Mouse (Mus musculus): Measurements from ENCODE around the gene Pkn1. TPM values are rescaled to one million over a fixed set of nuclear protein-coding genes. Genes with fewer than 3 reads are reported as not detected.

Pkn1 gene
- polyA plus RNA-seq, 1 experiment from 2014 or later = 37.1 TPM

DNA sequence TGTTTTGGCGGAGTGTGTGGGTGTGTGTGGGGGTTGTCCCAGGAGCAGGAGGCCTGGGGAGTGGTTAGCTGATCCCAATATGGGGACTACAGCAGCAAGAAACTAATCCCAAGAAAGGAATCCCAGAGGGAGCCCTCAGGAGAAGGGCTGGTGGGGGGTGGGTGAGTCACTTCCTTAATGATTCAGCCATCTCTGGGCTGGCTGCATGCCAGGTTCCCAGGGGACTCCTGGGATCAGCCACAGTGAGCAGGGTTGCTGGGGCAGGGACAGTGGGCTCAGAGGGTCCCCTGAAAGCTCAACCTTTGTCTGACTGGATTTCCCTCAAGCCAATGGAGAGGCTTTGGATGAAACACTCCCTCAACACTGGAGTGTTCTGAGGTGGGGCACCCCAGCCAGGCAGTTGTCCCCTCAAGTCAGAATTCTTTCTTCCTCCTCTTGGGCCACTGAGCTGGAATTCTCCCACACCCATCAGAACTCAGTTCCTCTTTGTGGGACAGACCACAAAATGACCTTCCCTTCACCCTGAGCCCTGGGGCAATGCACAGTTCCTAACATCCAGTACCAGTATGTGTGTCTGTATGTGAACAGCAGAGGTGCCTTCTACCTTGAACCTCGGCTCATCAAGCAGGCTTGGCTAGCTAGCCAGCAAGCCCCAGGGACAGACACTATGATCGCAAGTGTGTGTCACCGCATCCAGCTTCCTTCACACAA is 39.0 kb upstream of the Pkn1 start:
- Histone ChIP-seq H3K27me3 (peaks cover 51% of the 10 kb centered on the region), H3K4me3 (replicated peaks) (no peak overlapping the region), H3K9ac (no peak overlapping the region), H3K36me3 (replicated peaks) (no peaks in the 10 kb centered on the region), H3K27ac (no peak overlapping the region), H3K9me3 (peaks cover 6% of the 10 kb centered on the region; the same call in 1 of the 2 replicates), H3K4me2 (no peak overlapping the region), H3K4me1 (peaks cover 15% of the 10 kb centered on the region)
- no peak for ATAC-seq (ENCODE audit: low FRiP score)
- 82% methylated on average over 4 of the region's 4 CpGs for WGBS

DNA sequence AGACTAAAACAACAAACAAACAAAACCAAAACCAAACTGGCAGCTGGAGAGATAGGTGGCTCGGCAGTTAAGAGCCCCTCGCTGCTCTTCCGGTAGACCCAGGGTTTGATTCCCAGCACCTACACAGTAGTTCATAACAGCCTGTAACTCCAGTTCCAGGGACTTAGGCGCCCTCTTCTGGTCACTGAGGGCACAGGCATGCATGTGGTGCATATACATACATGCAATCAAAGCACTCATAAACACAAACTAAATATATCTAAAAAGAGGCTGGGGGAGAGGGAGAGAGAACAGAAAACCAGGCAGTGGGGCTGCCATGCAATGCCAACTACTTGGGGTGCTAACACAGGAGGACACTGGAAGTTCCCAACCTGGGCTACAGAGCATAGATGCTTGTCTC is 38.4 kb upstream of the Pkn1 start:
- ATAC-seq (ENCODE audit: low FRiP score) = no peak

GRCm38 (mm10) chr8:83736681-83737080 is 37.7 kb upstream of the Pkn1 start:
- 91% methylated on average over 4 of the region's 4 CpGs for WGBS
- H3K4me1 ChIP-seq = peaks cover 15% of the 10 kb centered on the region
- no peak overlapping the region for H3K4me3 ChIP-seq (replicated peaks)
- H3K4me2 ChIP-seq = no peak overlapping the region
- H3K9ac ChIP-seq = no peak overlapping the region
- peaks cover 39% of the 10 kb centered on the region for H3K27me3 ChIP-seq
- H3K36me3 ChIP-seq (replicated peaks) = no peaks in the 10 kb centered on the region
- H3K9me3 ChIP-seq = peaks cover 6% of the 10 kb centered on the region; the same call in 1 of the 2 replicates
- ATAC-seq (ENCODE audit: low FRiP score) = no peak
- H3K27ac ChIP-seq = no peak overlapping the region

More for the DNA sequence above, 38.4 kb upstream of the Pkn1 start:
- Histone ChIP-seq H3K9me3 (peaks cover 6% of the 10 kb centered on the region; the same call in 1 of the 2 replicates), H3K4me1 (peaks cover 15% of the 10 kb centered on the region), H3K27me3 (peaks cover 46% of the 10 kb centered on the region), H3K4me2 (no peak overlapping the region), H3K27ac (no peak overlapping the region), H3K9ac (no peak overlapping the region), H3K36me3 (replicated peaks) (no peaks in the 10 kb centered on the region), H3K4me3 (replicated peaks) (no peak overlapping the region)
- 82% methylated on average over 4 of the region's 4 CpGs for WGBS

DNA sequence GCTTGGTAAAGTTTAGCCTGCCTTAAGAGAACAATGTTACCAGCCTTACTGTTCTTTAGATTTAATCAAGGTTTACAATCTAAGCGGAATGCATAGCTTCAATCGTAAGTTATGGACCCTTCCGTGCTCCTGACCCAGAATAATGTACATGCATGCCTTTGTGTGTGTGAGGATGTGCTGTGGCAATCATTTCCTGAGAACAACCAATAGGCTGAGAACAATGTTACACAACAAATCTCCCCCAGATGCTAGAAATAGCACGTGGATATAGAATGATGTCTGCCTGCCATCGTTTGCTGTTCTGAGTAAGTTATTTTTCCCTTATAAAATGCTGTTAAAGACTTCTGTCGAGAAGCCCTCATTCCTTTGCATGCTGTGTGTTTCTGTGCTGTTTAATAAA is 33.9 kb upstream of the Pkn1 start:
- no peaks in the 10 kb centered on the region for H3K36me3 ChIP-seq (replicated peaks)
- H3K9ac ChIP-seq = no peak overlapping the region
- peaks cover 6% of the 10 kb centered on the region; the same call in 1 of the 2 replicates for H3K9me3 ChIP-seq
- peaks cover 3% of the 10 kb centered on the region; the same call in 1 of the 2 replicates for H3K4me1 ChIP-seq
- no peak overlapping the region for H3K4me2 ChIP-seq
- WGBS = 86% methylated on average over 6 of the region's 6 CpGs
- H3K27me3 ChIP-seq = peaks cover 19% of the 10 kb centered on the region; the same call in 1 of the 2 replicates
- H3K4me3 ChIP-seq (replicated peaks) = no peak overlapping the region
- no peak for ATAC-seq (ENCODE audit: low FRiP score)
- H3K27ac ChIP-seq = no peak overlapping the region

DNA sequence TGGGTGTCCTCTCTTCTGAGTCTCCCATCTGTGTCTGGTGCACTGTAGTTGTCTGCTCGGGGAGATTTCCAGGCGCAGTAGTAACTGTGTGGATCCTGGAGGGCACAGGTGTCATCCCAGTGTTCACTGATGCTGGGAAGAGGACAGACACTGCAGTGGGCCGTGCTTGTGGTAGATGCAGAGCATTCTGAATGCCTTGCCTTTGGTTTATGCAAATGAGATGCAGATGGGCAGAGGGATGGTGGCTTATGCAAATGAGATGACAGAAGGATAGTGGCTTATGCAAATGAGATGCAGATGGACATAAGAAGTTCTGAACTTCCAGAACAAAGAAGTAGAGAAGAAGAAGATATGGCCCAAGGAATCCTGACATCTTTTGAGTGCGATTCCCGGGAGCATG is 32.9 kb upstream of the Pkn1 start:
- Histone ChIP-seq H3K27ac (no peak overlapping the region), H3K9ac (no peak overlapping the region)

DNA sequence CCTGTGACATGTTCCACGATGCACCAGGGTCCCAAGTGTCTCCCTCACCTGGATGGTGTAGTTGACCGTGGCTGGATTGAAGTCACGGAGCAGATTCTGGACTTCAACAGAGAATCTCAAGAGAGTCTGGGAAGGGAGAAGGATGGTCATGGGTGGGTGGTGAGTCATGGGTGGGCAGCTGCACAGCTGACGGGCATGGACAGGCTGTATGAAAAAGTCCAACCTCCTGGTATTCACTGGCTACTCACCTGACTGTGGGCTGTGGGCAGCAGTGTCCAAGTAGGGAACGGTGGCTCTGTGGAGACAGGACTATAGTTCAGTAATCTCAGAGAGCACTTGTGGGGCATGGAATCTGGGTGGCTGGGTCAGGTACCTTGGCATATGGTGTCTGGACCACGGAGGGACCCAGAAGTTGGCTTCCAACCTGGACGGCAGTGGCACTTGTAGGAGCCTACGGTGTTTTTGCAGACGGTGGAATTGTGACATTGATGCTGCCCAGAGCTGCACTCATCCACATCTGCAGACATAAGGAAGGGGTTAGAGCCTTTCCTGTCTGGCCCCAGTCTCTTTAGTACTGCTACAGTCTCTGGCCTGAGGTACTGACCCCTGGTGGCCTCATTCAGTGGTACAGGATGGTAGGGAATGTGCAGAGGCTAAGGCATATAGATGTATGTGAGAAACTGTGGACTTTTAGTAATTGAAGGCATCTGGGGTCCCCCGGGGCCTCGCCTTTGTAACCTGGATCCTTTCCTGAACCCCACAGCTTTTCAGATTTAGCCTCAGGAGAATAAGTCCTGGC is 30.2 kb upstream of the Pkn1 start:
- Histone ChIP-seq H3K27ac (no peak overlapping the region), H3K9ac (no peak overlapping the region), H3K27me3 (0 out of 2 replicates have a peak, but pooled peaks cover 17% of the 10 kb centered on the region), H3K4me2 (no peak overlapping the region), H3K36me3 (replicated peaks) (peaks cover 20% of the 10 kb centered on the region), H3K9me3 (no peaks in the 10 kb centered on the region), H3K4me1 (no peaks in the 10 kb centered on the region), H3K4me3 (replicated peaks) (no peak overlapping the region)
- no peak for ATAC-seq (ENCODE audit: low FRiP score)
- WGBS = 81% methylated on average over 11 of the region's 11 CpGs

More for the DNA sequence above, 32.9 kb upstream of the Pkn1 start:
- Histone ChIP-seq H3K36me3 (replicated peaks) (no peaks in the 10 kb centered on the region), H3K27me3 (0 out of 2 replicates have a peak, but pooled peaks cover 17% of the 10 kb centered on the region), H3K4me3 (replicated peaks) (no peak overlapping the region), H3K9me3 (no peaks in the 10 kb centered on the region; the same call in 1 of the 2 replicates), H3K4me2 (no peak overlapping the region), H3K4me1 (no peaks in the 10 kb centered on the region)
- 73% methylated on average over 5 of the region's 5 CpGs for WGBS
- ATAC-seq (ENCODE audit: low FRiP score) = 0 out of 2 replicates have a peak, but pooled peaks have one; percentile 14

GRCm38 (mm10) chr8:83725521-83726102 is 26.6 kb upstream of the Pkn1 start:
- H3K27me3 ChIP-seq = 0 out of 2 replicates have a peak, but pooled peaks cover 4% of the 10 kb centered on the region
- H3K4me2 ChIP-seq = no peak overlapping the region
- no peak for ATAC-seq (ENCODE audit: low FRiP score)
- H3K27ac ChIP-seq = no peak overlapping the region
- no peak overlapping the region for H3K4me3 ChIP-seq (replicated peaks)
- WGBS = 95% methylated on average over 8 of the region's 8 CpGs
- H3K36me3 ChIP-seq (replicated peaks) = peaks cover 56% of the 10 kb centered on the region
- H3K4me1 ChIP-seq = no peaks in the 10 kb centered on the region
- no peak overlapping the region for H3K9ac ChIP-seq
- H3K9me3 ChIP-seq = no peaks in the 10 kb centered on the region

GRCm38 (mm10) chr8:83724697-83725482 is 25.9 kb upstream of the Pkn1 start:
- no peaks in the 10 kb centered on the region for H3K4me1 ChIP-seq
- H3K9me3 ChIP-seq = no peaks in the 10 kb centered on the region
- H3K4me2 ChIP-seq = no peak overlapping the region
- H3K4me3 ChIP-seq (replicated peaks) = no peak overlapping the region
- H3K27me3 ChIP-seq = no peaks in the 10 kb centered on the region
- peaks cover 63% of the 10 kb centered on the region for H3K36me3 ChIP-seq (replicated peaks)
- H3K27ac ChIP-seq = no peak overlapping the region
- ATAC-seq (ENCODE audit: low FRiP score) = peak; percentile 54; the same call in 1 of the 2 replicates
- 48% methylated on average over 15 of the region's 15 CpGs for WGBS
- H3K9ac ChIP-seq = no peak overlapping the region

- Histone ChIP-seq H3K4me2 (no peak overlapping the region), H3K27me3 (no peaks in the 10 kb centered on the region), H3K4me3 (replicated peaks) (no peak overlapping the region), H3K4me1 (0 out of 2 replicates have a peak, but pooled peaks cover under 1% of the 10 kb centered on the region), H3K9ac (no peak overlapping the region), H3K9me3 (no peaks in the 10 kb centered on the region), H3K27ac (no peak overlapping the region), H3K36me3 (replicated peaks) (peaks cover 71% of the 10 kb centered on the region)
- 84% methylated on average over 11 of the region's 11 CpGs for WGBS
- no peak for ATAC-seq (ENCODE audit: low FRiP score)
Observed at GRCm38 (mm10) chr8:83723447-83724083, 24.6 kb upstream of the Pkn1 start.

- H3K36me3 ChIP-seq (replicated peaks) = peaks cover 71% of the 10 kb centered on the region
- H3K4me2 ChIP-seq = no peak overlapping the region
- H3K9ac ChIP-seq = no peak overlapping the region
- no peak for ATAC-seq (ENCODE audit: low FRiP score)
- WGBS = 88% methylated on average over 12 of the region's 12 CpGs
- H3K4me1 ChIP-seq = 0 out of 2 replicates have a peak, but pooled peaks cover 4% of the 10 kb centered on the region
- H3K27ac ChIP-seq = no peak overlapping the region
- no peaks in the 10 kb centered on the region for H3K9me3 ChIP-seq
- H3K27me3 ChIP-seq = no peaks in the 10 kb centered on the region
- H3K4me3 ChIP-seq (replicated peaks) = no peak overlapping the region
Observed at GRCm38 (mm10) chr8:83722631-83723030, 23.7 kb upstream of the Pkn1 start.

- Histone ChIP-seq H3K4me1 (peaks cover 14% of the 10 kb centered on the region), H3K27me3 (no peaks in the 10 kb centered on the region), H3K9me3 (no peaks in the 10 kb centered on the region), H3K9ac (no peak overlapping the region), H3K4me3 (replicated peaks) (no peak overlapping the region), H3K4me2 (no peak overlapping the region), H3K36me3 (replicated peaks) (peaks cover 71% of the 10 kb centered on the region), H3K27ac (no peak overlapping the region)
- 93% methylated on average over 25 of the region's 25 CpGs for WGBS
- ATAC-seq (ENCODE audit: low FRiP score) = no peak
Observed at GRCm38 (mm10) chr8:83721405-83722025, 22.5 kb upstream of the Pkn1 start.

Data from forebrain, embryonic 12.5 days (tissue).